Mouse (Mus musculus): Measurements from ENCODE around the gene Tex10. TPM values are rescaled to one million over a fixed set of nuclear protein-coding genes. Genes with fewer than 3 reads are reported as not detected.
"Not testable (repeated sequence)": the region's sequence is repeated elsewhere in the genome, so short reads cannot be mapped to it uniquely, and the experiment has no call there.

The Tex10 gene
- polyA plus RNA-seq, 1 experiment from 2014 or later = 78.6 TPM

- WGBS = 83% methylated on average over 10 of the region's 10 CpGs
- DNase-seq (ENCODE audit: low spot score) (no peak), ATAC-seq (replicated peaks; ENCODE audit: low FRiP score) (no peak)
- Histone ChIP-seq H3K27ac (ENCODE audit: low read depth, low read length) (no peak overlapping the region), H3K4me3 (ENCODE audit: low read depth, low read length) (no peak overlapping the region), H3K9me3 (ENCODE audit: control insufficient read depth, low read length) (no peaks in the 10 kb centered on the region), H3K4me1 (replicated peaks; ENCODE audit: control insufficient read depth, insufficient read depth, low read length) (no peaks in the 10 kb centered on the region), H3K4me2 (ENCODE audit: low read depth, low read length, severe bottlenecking) (no peak overlapping the region), H3K27me3 (ENCODE audit: control insufficient read depth, insufficient read depth, low read length) (no peaks in the 10 kb centered on the region), H3K36me3 (ENCODE audit: control insufficient read depth, insufficient read depth, low read length) (no peaks in the 10 kb centered on the region), H3K9ac (ENCODE audit: low read length) (no peak overlapping the region)
These were observed 57.4 kb downstream of the Tex10 start for GRCm38 (mm10) chr4:48415838-48416335.

- no peak for DNase-seq (ENCODE audit: low spot score)
- Histone ChIP-seq H3K27ac (ENCODE audit: low read depth, low read length) (no peak overlapping the region), H3K4me2 (ENCODE audit: low read depth, low read length, severe bottlenecking) (no peak overlapping the region), H3K27me3 (ENCODE audit: control insufficient read depth, insufficient read depth, low read length) (no peaks in the 10 kb centered on the region), H3K36me3 (ENCODE audit: control insufficient read depth, insufficient read depth, low read length) (no peaks in the 10 kb centered on the region), H3K4me1 (replicated peaks; ENCODE audit: control insufficient read depth, insufficient read depth, low read length) (no peaks in the 10 kb centered on the region), H3K9me3 (ENCODE audit: control insufficient read depth, low read length) (no peaks in the 10 kb centered on the region), H3K9ac (ENCODE audit: low read length) (no peak overlapping the region), H3K4me3 (ENCODE audit: low read depth, low read length) (no peak overlapping the region)
- ATAC-seq (replicated peaks; ENCODE audit: low FRiP score) = no peak
- 88% methylated on average over 8 of the region's 8 CpGs for WGBS
These were observed 59.8 kb downstream of the Tex10 start for GRCm38 (mm10) chr4:48413473-48413872.

- Histone ChIP-seq H3K9ac (ENCODE audit: low read length) (no peak overlapping the region), H3K27ac (ENCODE audit: low read depth, low read length) (no peak overlapping the region), H3K4me1 (replicated peaks; ENCODE audit: control insufficient read depth, insufficient read depth, low read length) (no peaks in the 10 kb centered on the region), H3K9me3 (ENCODE audit: control insufficient read depth, low read length) (no peaks in the 10 kb centered on the region), H3K4me2 (ENCODE audit: low read depth, low read length, severe bottlenecking) (no peak overlapping the region), H3K36me3 (ENCODE audit: control insufficient read depth, insufficient read depth, low read length) (no peaks in the 10 kb centered on the region), H3K4me3 (ENCODE audit: low read depth, low read length) (no peak overlapping the region), H3K27me3 (ENCODE audit: control insufficient read depth, insufficient read depth, low read length) (no peaks in the 10 kb centered on the region)
- 39% methylated on average over 18 of the region's 18 CpGs for WGBS
- DNase-seq (ENCODE audit: low spot score) (peak; percentile 74), ATAC-seq (replicated peaks; ENCODE audit: low FRiP score) (0 out of 2 replicates have a peak, but pooled peaks have one; percentile 36)
These were observed 65.8 kb downstream of the Tex10 start for GRCm38 (mm10) chr4:48407350-48408039.

GRCm38 (mm10) chr4:48405724-48406491 lies 67.4 kb downstream of the Tex10 start:
- H3K9ac ChIP-seq (ENCODE audit: low read length); H3K4me2 ChIP-seq (ENCODE audit: low read depth, low read length, severe bottlenecking); H3K27me3 ChIP-seq (ENCODE audit: control insufficient read depth, insufficient read depth, low read length); H3K36me3 ChIP-seq (ENCODE audit: control insufficient read depth, insufficient read depth, low read length); ATAC-seq (replicated peaks; ENCODE audit: low FRiP score); H3K4me3 ChIP-seq (ENCODE audit: low read depth, low read length); H3K4me1 ChIP-seq (replicated peaks; ENCODE audit: control insufficient read depth, insufficient read depth, low read length); H3K9me3 ChIP-seq (ENCODE audit: control insufficient read depth, low read length); DNase-seq (ENCODE audit: low spot score); H3K27ac ChIP-seq (ENCODE audit: low read depth, low read length): not testable (repeated sequence)
- 87% methylated on average over 9 of the region's 10 CpGs for WGBS

GRCm38 (mm10) chr4:48403066-48403640 lies 70.1 kb downstream of the Tex10 start:
- Histone ChIP-seq H3K27ac (ENCODE audit: low read depth, low read length) (no peak overlapping the region), H3K9me3 (ENCODE audit: control insufficient read depth, low read length) (no peaks in the 10 kb centered on the region), H3K4me3 (ENCODE audit: low read depth, low read length) (no peak overlapping the region), H3K4me2 (ENCODE audit: low read depth, low read length, severe bottlenecking) (no peak overlapping the region), H3K36me3 (ENCODE audit: control insufficient read depth, insufficient read depth, low read length) (no peaks in the 10 kb centered on the region), H3K9ac (ENCODE audit: low read length) (no peak overlapping the region), H3K27me3 (ENCODE audit: control insufficient read depth, insufficient read depth, low read length) (no peaks in the 10 kb centered on the region), H3K4me1 (replicated peaks; ENCODE audit: control insufficient read depth, insufficient read depth, low read length) (no peaks in the 10 kb centered on the region)
- WGBS = 82% methylated on average over 16 of the region's 16 CpGs
- no peak for DNase-seq (ENCODE audit: low spot score)
- no peak for ATAC-seq (replicated peaks; ENCODE audit: low FRiP score)

- Histone ChIP-seq H3K36me3 (ENCODE audit: control insufficient read depth, insufficient read depth, low read length) (no peaks in the 10 kb centered on the region), H3K4me2 (ENCODE audit: low read depth, low read length, severe bottlenecking) (no peak overlapping the region), H3K27ac (ENCODE audit: low read depth, low read length) (no peak overlapping the region), H3K4me1 (replicated peaks; ENCODE audit: control insufficient read depth, insufficient read depth, low read length) (no peaks in the 10 kb centered on the region), H3K9me3 (ENCODE audit: control insufficient read depth, low read length) (no peaks in the 10 kb centered on the region), H3K4me3 (ENCODE audit: low read depth, low read length) (no peak overlapping the region), H3K9ac (ENCODE audit: low read length) (no peak overlapping the region), H3K27me3 (ENCODE audit: control insufficient read depth, insufficient read depth, low read length) (no peaks in the 10 kb centered on the region)
- no peak for ATAC-seq (replicated peaks; ENCODE audit: low FRiP score)
- WGBS = 93% methylated on average over 3 of the region's 3 CpGs
- DNase-seq (ENCODE audit: low spot score) = no peak
These were observed 76.3 kb downstream of the Tex10 start for GRCm38 (mm10) chr4:48396949-48397348.

GRCm38 (mm10) chr4:48382506-48382905 lies 90.8 kb downstream of the Tex10 start:
- 81% methylated on average over 5 of the region's 5 CpGs for WGBS
- no peaks in the 10 kb centered on the region for H3K4me1 ChIP-seq (replicated peaks; ENCODE audit: control insufficient read depth, insufficient read depth, low read length)
- no peaks in the 10 kb centered on the region for H3K36me3 ChIP-seq (ENCODE audit: control insufficient read depth, insufficient read depth, low read length)
- H3K4me2 ChIP-seq (ENCODE audit: low read depth, low read length, severe bottlenecking) = no peak overlapping the region
- no peak for ATAC-seq (replicated peaks; ENCODE audit: low FRiP score)
- DNase-seq (ENCODE audit: low spot score) = no peak
- no peak overlapping the region for H3K27ac ChIP-seq (ENCODE audit: low read depth, low read length)
- H3K9me3 ChIP-seq (ENCODE audit: control insufficient read depth, low read length) = no peaks in the 10 kb centered on the region
- H3K27me3 ChIP-seq (ENCODE audit: control insufficient read depth, insufficient read depth, low read length) = no peaks in the 10 kb centered on the region
- no peak overlapping the region for H3K4me3 ChIP-seq (ENCODE audit: low read depth, low read length)
- H3K9ac ChIP-seq (ENCODE audit: low read length) = no peak overlapping the region

GRCm38 (mm10) chr4:48380940-48381339 lies 92.3 kb downstream of the Tex10 start:
- DNase-seq (ENCODE audit: low spot score) (peak; percentile 74), ATAC-seq (replicated peaks; ENCODE audit: low FRiP score) (no peak)
- H3K4me1 ChIP-seq (replicated peaks; ENCODE audit: control insufficient read depth, insufficient read depth, low read length) = no peaks in the 10 kb centered on the region
- no peak overlapping the region for H3K4me2 ChIP-seq (ENCODE audit: low read depth, low read length, severe bottlenecking)
- H3K4me3 ChIP-seq (ENCODE audit: low read depth, low read length) = no peak overlapping the region
- no peaks in the 10 kb centered on the region for H3K27me3 ChIP-seq (ENCODE audit: control insufficient read depth, insufficient read depth, low read length)
- WGBS = 3% methylated on average over 2 of the region's 2 CpGs
- H3K9ac ChIP-seq (ENCODE audit: low read length) = no peak overlapping the region
- H3K9me3 ChIP-seq (ENCODE audit: control insufficient read depth, low read length) = no peaks in the 10 kb centered on the region
- H3K36me3 ChIP-seq (ENCODE audit: control insufficient read depth, insufficient read depth, low read length) = no peaks in the 10 kb centered on the region
- H3K27ac ChIP-seq (ENCODE audit: low read depth, low read length) = no peak overlapping the region
